Mouse (Mus musculus): ENCODE measurements around the gene Larp4b. TPM values are rescaled to one million over a fixed set of nuclear protein-coding genes. Genes with fewer than 3 reads are reported as not detected.

The Larp4b gene
- polyA plus RNA-seq, 1 experiment: 35.2 TPM

- no peak for DNase-seq (ENCODE audit: low read depth)
- TF ChIP-seq CTCF (IDR thresholded peaks at IDR 0.05; ENCODE audit: borderline replicate concordance, extremely low read depth, insufficient read depth, insufficient read length) (no peak), POLR2A (IDR thresholded peaks at IDR 0.05; ENCODE audit: borderline replicate concordance, extremely low read depth, insufficient read depth, insufficient read length, poor library complexity, severe bottlenecking) (no peak)
These were observed 34.0 kb downstream of the Larp4b start for GRCm38 (mm10) chr13:9127715-9128114.

DNA sequence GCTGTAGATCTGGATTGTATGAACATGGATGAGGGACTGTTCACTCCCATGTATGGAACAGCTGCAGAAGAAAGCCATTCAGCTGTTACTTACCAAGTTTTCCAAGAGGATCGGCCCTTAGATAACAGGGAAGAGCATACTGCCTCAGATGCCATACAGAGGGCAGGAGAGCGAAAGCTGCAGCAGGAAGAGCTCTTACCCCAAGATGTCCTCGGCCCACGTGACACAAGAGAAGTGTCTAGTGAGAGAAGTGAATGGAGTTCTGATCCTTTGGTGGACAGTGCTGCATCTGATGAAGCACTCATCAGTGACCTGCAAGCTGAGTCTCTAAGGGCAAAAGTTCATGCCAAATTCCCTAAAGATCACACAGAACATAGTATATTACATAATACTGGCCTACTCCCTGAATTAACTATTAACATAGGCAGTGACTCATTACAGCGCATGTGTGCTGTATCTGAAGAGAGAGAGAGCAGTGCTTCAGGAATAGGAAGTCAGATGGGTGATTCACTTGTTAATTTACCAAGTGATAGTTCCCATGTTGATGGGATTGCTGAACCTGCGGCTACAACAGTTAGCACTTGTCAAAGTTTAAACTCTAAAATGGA is 35.1 kb downstream of the Larp4b start:
- no peak for DNase-seq (ENCODE audit: low read depth)
- TF ChIP-seq CTCF (IDR thresholded peaks at IDR 0.05; ENCODE audit: borderline replicate concordance, extremely low read depth, insufficient read depth, insufficient read length) (no peak), POLR2A (IDR thresholded peaks at IDR 0.05; ENCODE audit: borderline replicate concordance, extremely low read depth, insufficient read depth, insufficient read length, poor library complexity, severe bottlenecking) (no peak)

GRCm38 (mm10) chr13:9134421-9134820 is 40.7 kb downstream of the Larp4b start:
- DNase-seq (ENCODE audit: low read depth): no peak
- TF ChIP-seq POLR2A (IDR thresholded peaks at IDR 0.05; ENCODE audit: borderline replicate concordance, extremely low read depth, insufficient read depth, insufficient read length, poor library complexity, severe bottlenecking) (no peak), CTCF (IDR thresholded peaks at IDR 0.05; ENCODE audit: borderline replicate concordance, extremely low read depth, insufficient read depth, insufficient read length) (no peak)

GRCm38 (mm10) chr13:9136088-9136487 is 42.4 kb downstream of the Larp4b start:
- DNase-seq (ENCODE audit: low read depth): no peak
- no peak for TF ChIP-seq POLR2A (IDR thresholded peaks at IDR 0.05; ENCODE audit: borderline replicate concordance, extremely low read depth, insufficient read depth, insufficient read length, poor library complexity, severe bottlenecking)
- TF ChIP-seq CTCF (IDR thresholded peaks at IDR 0.05; ENCODE audit: borderline replicate concordance, extremely low read depth, insufficient read depth, insufficient read length): no peak

DNA sequence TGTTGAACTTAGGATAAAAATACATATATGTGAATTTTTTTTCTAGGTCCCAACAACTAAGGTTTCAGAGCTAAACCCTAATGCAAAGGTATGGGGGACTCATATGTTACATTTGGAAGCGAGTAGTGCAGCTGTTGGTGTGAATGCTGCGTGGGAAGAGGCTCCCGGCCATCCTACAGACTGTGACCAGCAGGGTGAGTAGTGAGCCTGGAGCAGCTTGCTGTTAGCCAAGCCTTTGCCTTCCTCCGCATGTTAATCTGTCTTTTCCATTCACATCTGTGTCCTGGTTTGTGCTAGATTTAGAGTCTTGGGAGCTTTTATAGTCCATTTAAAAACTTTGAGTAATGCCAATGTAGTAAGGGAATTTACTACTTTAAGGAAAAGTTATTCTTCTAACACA is 43.1 kb downstream of the Larp4b start:
- DNase-seq (ENCODE audit: low read depth): peak; percentile 10

GRCm38 (mm10) chr13:9139466-9139991 is 45.8 kb downstream of the Larp4b start:
- TF ChIP-seq CTCF (IDR thresholded peaks at IDR 0.05; ENCODE audit: borderline replicate concordance, extremely low read depth, insufficient read depth, insufficient read length) (no peak), POLR2A (IDR thresholded peaks at IDR 0.05; ENCODE audit: borderline replicate concordance, extremely low read depth, insufficient read depth, insufficient read length, poor library complexity, severe bottlenecking) (no peak)
- DNase-seq (ENCODE audit: low read depth): no peak

More for the DNA sequence above, 43.1 kb downstream of the Larp4b start:
- no peak for TF ChIP-seq POLR2A (IDR thresholded peaks at IDR 0.05; ENCODE audit: borderline replicate concordance, extremely low read depth, insufficient read depth, insufficient read length, poor library complexity, severe bottlenecking)
- peak; percentile 47; the same call in 1 of the 2 replicates for TF ChIP-seq CTCF (IDR thresholded peaks at IDR 0.05; ENCODE audit: borderline replicate concordance, extremely low read depth, insufficient read depth, insufficient read length)

GRCm38 (mm10) chr13:9140204-9140603 is 46.5 kb downstream of the Larp4b start:
- TF ChIP-seq POLR2A (IDR thresholded peaks at IDR 0.05; ENCODE audit: borderline replicate concordance, extremely low read depth, insufficient read depth, insufficient read length, poor library complexity, severe bottlenecking): no peak
- no peak for DNase-seq (ENCODE audit: low read depth)

DNA sequence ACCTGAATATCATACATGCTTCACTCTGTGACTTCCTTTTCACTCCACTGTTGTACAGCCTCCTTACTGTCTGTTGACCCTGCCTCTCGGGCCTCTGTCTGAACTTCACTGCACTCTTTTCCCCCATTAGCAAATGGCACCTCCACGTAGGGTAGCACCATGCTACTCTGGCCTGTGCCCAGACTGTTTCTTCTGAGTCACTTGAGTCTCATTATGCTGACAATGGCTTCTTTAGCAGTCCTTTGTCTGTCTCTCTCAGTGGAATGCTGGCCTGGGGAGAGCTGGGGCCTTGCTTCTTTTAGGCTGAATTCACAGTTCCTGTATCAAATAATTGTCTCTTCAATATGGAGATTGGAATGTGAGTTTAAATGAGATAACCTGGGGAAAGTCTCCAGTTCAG is 48.7 kb downstream of the Larp4b start:
- no peak for TF ChIP-seq CTCF (IDR thresholded peaks at IDR 0.05; ENCODE audit: borderline replicate concordance, extremely low read depth, insufficient read depth, insufficient read length)
- no peak for TF ChIP-seq POLR2A (IDR thresholded peaks at IDR 0.05; ENCODE audit: borderline replicate concordance, extremely low read depth, insufficient read depth, insufficient read length, poor library complexity, severe bottlenecking)
- DNase-seq (ENCODE audit: low read depth): peak; percentile 41

DNA sequence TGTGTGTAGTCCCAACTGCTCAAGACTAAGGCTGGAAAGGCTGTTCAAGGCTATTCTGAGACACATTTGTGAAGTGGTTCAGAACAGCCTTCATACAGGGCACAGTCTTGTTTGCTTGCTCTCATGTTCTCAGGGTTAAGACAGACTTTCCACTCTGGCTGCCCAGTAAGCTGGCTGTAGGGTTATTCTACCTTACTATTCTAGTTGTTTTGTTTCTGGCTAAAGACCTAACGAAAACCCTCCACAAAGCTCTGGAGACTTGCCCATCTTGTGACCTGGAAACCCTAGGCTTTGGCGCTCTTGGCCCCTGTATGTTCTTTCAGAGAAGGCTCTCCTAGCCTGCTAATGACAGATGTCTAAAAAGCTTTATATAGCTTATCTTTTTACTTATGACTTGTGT is 55.1 kb downstream of the Larp4b start:
- DNase-seq (ENCODE audit: low read depth): no peak
- TF ChIP-seq POLR2A (IDR thresholded peaks at IDR 0.05; ENCODE audit: borderline replicate concordance, extremely low read depth, insufficient read depth, insufficient read length, poor library complexity, severe bottlenecking) (no peak), CTCF (IDR thresholded peaks at IDR 0.05; ENCODE audit: borderline replicate concordance, extremely low read depth, insufficient read depth, insufficient read length) (no peak)

- no peak for TF ChIP-seq POLR2A (IDR thresholded peaks at IDR 0.05; ENCODE audit: borderline replicate concordance, extremely low read depth, insufficient read depth, insufficient read length, poor library complexity, severe bottlenecking)
- no peak for TF ChIP-seq CTCF (IDR thresholded peaks at IDR 0.05; ENCODE audit: borderline replicate concordance, extremely low read depth, insufficient read depth, insufficient read length)
- DNase-seq (ENCODE audit: low read depth): peak; percentile 45
These were observed 56.0 kb downstream of the Larp4b start for GRCm38 (mm10) chr13:9149473-9150217.

- TF ChIP-seq CTCF (IDR thresholded peaks at IDR 0.05; ENCODE audit: borderline replicate concordance, extremely low read depth, insufficient read depth, insufficient read length) (no peak), POLR2A (IDR thresholded peaks at IDR 0.05; ENCODE audit: borderline replicate concordance, extremely low read depth, insufficient read depth, insufficient read length, poor library complexity, severe bottlenecking) (no peak)
- DNase-seq (ENCODE audit: low read depth): no peak
These were observed 57.4 kb downstream of the Larp4b start for GRCm38 (mm10) chr13:9151100-9151499.

- DNase-seq (ENCODE audit: low read depth): no peak
- TF ChIP-seq POLR2A (IDR thresholded peaks at IDR 0.05; ENCODE audit: borderline replicate concordance, extremely low read depth, insufficient read depth, insufficient read length, poor library complexity, severe bottlenecking) (no peak), CTCF (IDR thresholded peaks at IDR 0.05; ENCODE audit: borderline replicate concordance, extremely low read depth, insufficient read depth, insufficient read length) (no peak)
These were observed 57.9 kb downstream of the Larp4b start for GRCm38 (mm10) chr13:9151619-9152018.
